Mouse (Mus musculus) forebrain, embryonic 10.5 days (tissue): Measurements from ENCODE around the gene Gm10324. TPM values are rescaled to one million over a fixed set of nuclear protein-coding genes. Genes with fewer than 3 reads are reported as not detected.
"Not testable (repeated sequence)": the region's sequence is repeated elsewhere in the genome, so short reads cannot be mapped to it uniquely, and the experiment has no call there.

ENCODE experiments used
- DNase-seq: peaks from one replicate; pipeline ENCODE4 v3.0.0-alpha.2; 2017; ENCODE audit warnings: low spot score; ENCODE audit errors: extremely low spot score
- H3K27ac ChIP-seq: fragments of 300-500 bp; sonication (generic); 2 replicates; pipeline ENCODE4 v1.5.1; 2016; ENCODE audit warnings: mild to moderate bottlenecking
- H3K27me3 ChIP-seq: fragments of 300-500 bp; sonication (generic); 2 replicates; pipeline ENCODE4 v1.6.1; 2016; ENCODE audit warnings: mild to moderate bottlenecking; ENCODE audit not compliant: poor library complexity, severe bottlenecking
- H3K36me3 ChIP-seq: fragments of 300-500 bp; sonication (generic); replicated peaks from 2 replicates; pipeline ENCODE4 v1.6.1; 2016; ENCODE audit warnings: mild to moderate bottlenecking, moderate library complexity
- H3K4me1 ChIP-seq: fragments of 300-500 bp; sonication (generic); 2 replicates; pipeline ENCODE4 v1.6.1; 2016
- H3K4me3 ChIP-seq: fragments of 300-500 bp; sonication (generic); 2 replicates; pipeline ENCODE4 v1.5.1; 2016; ENCODE audit warnings: mild to moderate bottlenecking, moderate library complexity
- H3K9me3 ChIP-seq: fragments of 300-500 bp; sonication (generic); 2 replicates; pipeline ENCODE4 v1.6.1; 2016; ENCODE audit warnings: mild to moderate bottlenecking, moderate library complexity
- WGBS: fragments of 180-500 bp; shearing (Covaris S2); methylation state at CpG from one replicate; pipeline ENCODE4 v1.1.7; 2016; 5-methylcytosine and 5-hydroxymethylcytosine counted together
- polyA plus RNA-seq: library from polyadenylated mRNA; unstranded; fragments of >200 nt; fragmentation: Nextera tagmentation; extraction: Ambion mirVana; gene quantifications from 2 replicates; pipeline ENCODE4 v1.2.1, GENCODE M21; 2016

Gm10324 gene
- polyA plus RNA-seq: not detected in 2 replicates

DNA sequence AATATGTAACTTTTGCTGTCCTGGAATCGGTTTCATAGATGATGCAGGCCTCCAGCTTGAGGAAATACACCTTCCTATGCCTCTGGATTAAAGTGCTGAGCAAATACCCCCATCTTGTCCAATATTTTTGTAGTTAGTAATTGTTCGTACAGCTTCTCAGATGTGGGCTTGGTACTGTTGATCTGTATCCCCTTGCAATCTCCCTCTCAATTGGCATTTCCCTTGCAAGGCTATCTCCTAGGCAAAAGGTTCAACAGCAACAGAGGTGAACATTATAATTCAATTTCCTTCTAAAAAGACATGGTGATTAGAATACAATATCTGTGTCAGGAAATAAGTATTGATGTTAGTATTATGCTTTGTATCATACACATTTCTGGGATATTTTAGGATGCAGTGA, at the start of gene Gm10324:
Gene Gm10324, plus strand, starts transcription at position 301 of the 400 bp plus-strand sequence.
- H3K27me3 ChIP-seq, DNase-seq, H3K36me3 ChIP-seq, H3K4me1 ChIP-seq, H3K4me3 ChIP-seq, H3K9me3 ChIP-seq, H3K27ac ChIP-seq: not testable (repeated sequence)
- no CpG with 5 or more reads among the region's 2 CpGs for WGBS

Other genes starting within 250 kb of the Gm10324 start
- not detected in 2 replicates for gene Gm10772, start 108.0 kb downstream of the Gm10324 start, polyA plus RNA-seq